Mouse (Mus musculus) cerebellum, adult 2 months (tissue): ENCODE measurements around the gene Arrb1.

Experiments used
- CTCF ChIP-seq: fragments of 200-500 bp; IDR thresholded peaks from 2 replicates; pipeline ENCODE4 v1.5.1; 2011; ENCODE audit warnings: low read depth, mild to moderate bottlenecking, control low read depth, low read length, moderate library complexity, borderline replicate concordance; ENCODE audit not compliant: insufficient read depth
- POLR2A ChIP-seq: fragments of 200-500 bp; IDR thresholded peaks from 2 replicates; pipeline ENCODE4 v1.6.1; 2011; ENCODE audit warnings: low read length, control low read depth, borderline replicate concordance; ENCODE audit not compliant: insufficient read depth

GRCm38 (mm10) chr7:99582867-99583266, 47.6 kb downstream of the Arrb1 start:
- TF ChIP-seq POLR2A (no peak), CTCF (no peak)
